Mouse (Mus musculus): ENCODE measurements around the gene Incenp.
"Not testable (repeated sequence)": the region's sequence is repeated elsewhere in the genome, so short reads cannot be mapped to it uniquely, and the experiment has no call there.

Gene Incenp

DNA sequence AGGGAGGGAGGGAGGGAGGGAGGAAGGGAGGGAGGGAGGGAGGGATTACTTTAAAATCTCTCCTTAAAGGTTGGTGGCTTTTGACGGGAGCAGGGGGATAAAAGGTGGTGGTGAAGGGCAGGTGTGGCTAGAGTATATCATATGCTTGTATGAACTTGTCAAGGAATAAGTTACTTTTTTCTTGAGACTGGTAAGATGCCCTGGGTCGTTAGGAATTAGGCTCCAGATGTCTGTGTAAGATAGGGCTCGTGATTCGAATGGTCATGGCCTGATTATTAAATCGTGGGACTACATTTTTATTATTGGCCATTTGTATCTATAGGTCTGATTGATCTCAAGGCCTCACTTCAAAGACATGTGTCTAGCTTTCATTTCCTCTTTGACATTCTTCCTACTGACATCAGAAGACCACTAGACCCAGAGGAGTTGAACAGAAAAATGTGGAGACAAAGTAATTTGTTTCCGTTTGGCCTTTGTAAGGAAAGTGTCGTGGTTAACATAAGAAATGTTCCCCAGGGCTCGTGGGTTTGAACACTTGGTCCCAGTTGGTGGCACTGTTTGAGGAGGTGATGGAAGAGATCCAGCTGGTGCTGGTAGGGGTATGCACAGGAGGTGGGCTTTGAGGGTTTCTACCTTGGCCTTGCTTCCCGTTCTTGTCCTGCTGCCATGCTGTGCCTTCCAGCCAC, 19.0 kb upstream of the Incenp start:
- DNase-seq (ENCODE audit: low read depth), result no peak

DNA sequence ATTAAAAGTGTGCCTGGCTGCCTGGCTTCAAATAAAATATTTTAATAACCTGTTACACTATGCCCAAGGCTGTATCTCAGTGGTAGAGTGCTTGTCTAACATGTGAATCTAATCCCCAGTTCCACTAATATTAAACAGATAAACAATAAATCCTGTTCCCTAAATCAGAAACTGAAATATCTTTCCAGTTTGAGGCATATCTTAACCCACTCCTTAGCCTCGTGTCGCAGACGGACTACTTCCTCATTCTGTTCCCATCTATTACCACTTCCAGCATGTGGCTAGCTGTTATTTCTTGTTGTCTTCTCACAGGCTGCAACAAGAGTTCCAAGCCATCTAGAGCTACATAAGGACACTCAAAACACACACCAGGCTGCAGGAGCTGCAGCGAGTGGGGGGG, 18.4 kb upstream of the Incenp start:
- DNase-seq (ENCODE audit: low read depth), result peak; percentile 76

DNA sequence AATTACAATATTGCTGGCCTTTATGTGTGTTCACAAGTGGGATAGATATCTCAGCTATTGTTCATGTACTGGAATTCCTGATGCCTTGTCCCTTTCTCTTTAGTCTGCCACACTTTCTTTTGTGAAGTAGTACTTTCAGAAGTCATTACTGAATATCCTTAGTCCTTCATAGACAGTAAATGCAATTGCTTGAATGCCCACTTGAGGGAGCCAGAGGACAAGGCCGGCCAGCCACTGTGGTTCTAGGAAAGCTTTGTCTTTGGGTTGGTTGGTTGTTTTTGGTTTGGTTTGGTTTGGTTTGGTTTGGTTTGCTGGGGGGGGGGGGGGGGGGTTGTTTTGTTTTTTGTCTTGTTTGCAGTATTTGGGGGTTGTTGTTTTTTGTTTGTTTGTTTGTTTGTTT, 16.6 kb upstream of the Incenp start:
- peak; percentile 85 for DNase-seq (ENCODE audit: low read depth)

DNA sequence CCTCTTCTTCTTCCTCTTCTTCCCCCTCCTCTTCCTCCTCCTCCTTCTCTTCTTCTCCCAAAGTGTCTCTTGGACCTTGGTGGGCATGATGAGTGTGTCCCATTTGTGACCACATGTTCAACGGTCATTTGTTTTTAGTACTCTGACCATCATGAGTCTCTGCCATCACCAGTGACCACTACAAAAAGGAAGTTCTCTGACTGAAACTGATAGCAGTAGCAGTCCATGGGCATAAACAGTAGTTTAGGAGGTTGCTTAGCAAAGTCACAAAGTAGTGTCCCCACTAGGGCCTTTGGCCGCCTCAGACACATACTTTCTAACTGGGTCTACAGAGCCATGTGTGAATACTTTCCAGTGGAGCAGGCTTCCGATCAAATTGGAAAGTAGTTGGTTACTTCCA, 15.0 kb upstream of the Incenp start:
- DNase-seq (ENCODE audit: low read depth), result peak; percentile 83

DNA sequence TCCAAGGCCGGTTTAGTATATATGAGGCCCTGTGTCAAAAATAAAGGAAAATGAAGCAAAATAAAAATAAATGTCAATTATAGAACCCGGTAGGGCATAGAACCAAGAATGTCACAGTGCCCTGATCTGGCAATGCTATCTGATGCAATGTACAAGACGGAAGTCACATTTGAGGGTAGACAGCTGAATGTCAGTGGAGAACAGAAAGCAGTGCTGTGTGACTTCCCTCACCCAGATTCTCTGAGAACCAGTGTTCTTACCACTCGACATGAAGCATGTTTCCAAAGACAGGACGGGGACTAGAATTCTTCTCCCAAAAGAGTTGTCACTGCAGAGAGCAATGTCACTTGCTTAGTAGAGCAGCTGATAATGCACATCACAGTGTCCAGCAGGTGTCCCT, 14.4 kb upstream of the Incenp start:
- DNase-seq (ENCODE audit: low read depth), result peak; percentile 45

DNA sequence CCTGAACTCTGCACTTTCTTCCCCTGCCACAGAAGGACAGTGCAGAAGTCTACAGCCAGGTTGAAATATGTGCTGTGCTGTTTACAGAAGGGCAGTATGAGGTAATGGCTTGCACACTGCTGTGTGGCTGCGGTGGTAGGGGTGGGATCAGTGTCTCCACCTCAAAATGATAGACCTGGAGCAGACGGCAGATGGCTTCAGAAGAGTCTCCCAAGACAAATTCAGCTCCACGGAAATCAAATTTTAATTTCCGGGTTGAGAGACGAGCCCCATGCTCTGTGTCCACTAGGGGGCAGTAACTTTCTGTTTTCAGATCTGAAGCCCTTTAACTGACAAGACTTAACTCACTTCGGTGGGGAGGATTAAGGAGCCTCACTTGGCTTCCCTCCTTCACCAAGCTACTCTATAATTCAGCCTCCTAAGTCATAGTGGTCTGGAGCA, 12.0 kb upstream of the Incenp start:
- peak; percentile 80 for DNase-seq (ENCODE audit: low read depth)

DNA sequence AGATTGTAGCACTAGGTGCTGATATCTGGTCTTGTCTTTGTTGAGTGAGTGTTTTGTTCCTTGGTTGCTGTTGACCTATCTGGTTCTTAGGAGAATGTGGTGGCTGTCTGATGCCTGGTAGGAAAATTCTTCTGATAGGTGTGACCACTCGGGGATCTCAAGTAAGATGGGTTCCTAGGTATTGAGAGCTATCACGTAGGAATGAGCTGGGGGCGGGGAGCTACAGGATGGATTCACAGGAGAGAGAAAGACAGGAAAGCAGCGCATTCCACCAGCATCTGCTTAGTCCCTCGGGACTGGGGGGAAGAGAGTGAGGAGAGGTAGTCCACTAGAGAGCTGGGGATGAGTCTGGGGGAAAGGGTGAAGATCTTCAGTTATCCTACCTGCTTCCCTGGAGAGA, 10.0 kb upstream of the Incenp start:
- no peak for DNase-seq (ENCODE audit: low read depth)

DNA sequence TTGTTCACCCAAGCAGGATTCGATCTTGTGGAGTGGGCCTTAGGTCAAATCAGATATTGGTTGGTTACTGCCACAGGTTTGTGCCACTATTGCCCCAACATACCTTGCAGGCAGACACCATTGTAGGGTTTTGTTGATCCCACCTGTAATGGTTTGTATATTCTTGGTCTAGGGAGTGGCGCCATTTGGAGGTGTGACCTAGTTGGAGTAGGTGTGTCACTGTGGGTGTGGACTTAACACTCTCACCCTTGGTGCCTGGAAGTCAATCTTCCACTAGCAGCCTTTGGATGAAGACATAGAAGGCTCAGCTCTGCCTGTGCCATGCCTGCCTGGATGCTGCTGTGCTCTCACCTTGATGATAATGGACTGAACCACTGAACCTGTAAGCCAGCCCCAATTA, 1.3 kb upstream of the Incenp start:
- DNase-seq (ENCODE audit: low read depth), result not testable (repeated sequence)

DNA sequence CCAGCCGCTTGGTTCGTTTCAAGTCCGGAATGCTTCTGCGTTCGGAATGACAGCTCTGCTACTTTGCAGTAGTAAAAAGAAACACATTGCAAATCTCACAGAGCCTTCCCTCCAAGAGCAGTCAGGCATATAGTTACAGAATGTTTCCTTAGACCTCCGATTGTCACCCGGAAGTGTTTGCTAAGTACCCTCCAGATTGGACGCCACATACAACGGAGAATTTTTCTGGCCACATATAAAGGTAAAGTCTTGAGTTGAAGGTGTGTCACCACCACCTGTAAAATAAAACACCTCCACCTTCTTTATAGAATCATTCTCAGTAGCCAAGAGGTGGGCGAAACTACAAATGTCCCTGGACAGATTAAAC, 412 bp upstream of the Incenp start:
- DNase-seq (ENCODE audit: low read depth), result no peak

DNA sequence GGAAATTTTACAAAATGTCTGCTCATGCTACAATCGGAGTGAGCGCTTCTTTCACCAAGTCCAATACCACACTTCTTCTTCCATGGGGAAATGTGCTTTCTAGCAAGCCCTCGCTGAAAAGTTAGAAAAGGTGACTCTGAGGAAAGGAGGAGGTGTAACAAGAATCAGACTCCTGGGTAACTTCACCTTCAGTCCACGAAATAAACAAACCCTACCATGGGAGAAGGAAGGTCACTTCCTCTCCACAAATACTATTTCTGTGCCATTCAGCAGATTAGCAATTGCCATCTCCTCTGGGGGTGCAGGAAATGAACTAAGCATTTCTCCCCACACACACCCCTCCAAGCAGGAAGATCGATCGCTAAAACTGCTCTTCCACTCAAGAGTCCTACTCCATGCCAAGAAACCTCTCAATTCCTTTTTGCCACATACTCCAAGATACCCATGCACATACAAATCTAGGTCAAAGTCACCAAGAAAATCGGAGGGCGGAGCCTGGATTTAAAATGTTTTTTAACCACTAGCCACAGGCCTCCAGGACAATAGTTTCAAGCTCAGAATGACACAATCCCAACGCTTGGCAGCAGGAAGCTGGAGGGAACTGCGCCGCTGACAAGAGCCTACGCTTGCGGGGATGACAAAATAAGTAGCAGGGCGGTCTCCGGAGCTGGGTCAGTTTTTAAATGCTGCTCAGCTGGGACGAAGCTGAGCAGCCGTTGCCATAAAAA, 848 bp downstream of the Incenp start:
- peak; percentile 74 for DNase-seq (ENCODE audit: low read depth)

DNA sequence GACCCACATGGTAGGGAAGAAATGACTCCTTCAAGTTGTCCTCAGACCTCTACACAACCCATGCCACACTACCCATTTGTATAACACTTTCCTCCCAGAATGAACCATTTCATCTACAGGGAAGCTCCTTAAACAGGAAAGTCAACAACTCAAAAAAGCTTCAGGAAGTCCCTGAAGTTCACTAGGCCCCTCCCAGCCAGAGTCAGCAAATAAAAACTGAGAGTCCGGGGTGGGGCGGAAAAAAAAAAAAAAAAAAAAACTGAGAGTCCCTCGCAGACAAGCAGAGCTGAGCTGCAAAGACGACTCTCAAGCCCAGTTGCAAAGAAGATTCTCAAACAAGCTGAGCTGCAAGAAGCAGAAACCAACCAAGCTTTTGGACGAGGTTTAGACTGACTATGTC, 3.3 kb downstream of the Incenp start:
- DNase-seq (ENCODE audit: low read depth), result no peak

DNA sequence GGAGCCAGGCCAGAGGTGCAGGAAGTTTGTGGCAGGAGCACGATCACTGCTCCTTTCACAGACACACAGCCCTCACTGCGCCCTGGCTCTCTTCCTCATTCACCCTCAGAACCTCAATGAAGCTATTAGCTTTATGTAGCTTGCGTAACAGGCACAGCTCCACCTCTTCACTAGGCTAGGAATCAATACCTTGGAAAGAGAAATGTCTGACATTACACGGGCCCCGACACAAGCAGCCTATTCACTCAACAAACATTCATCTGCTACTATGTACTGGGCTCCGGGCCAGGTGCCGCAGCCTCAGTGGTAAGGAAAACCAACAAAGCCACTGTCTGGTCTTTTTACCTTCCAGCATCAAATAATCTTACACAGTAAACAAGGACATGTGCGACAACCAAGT, 12.6 kb downstream of the Incenp start:
- DNase-seq (ENCODE audit: low read depth), result no peak

DNA sequence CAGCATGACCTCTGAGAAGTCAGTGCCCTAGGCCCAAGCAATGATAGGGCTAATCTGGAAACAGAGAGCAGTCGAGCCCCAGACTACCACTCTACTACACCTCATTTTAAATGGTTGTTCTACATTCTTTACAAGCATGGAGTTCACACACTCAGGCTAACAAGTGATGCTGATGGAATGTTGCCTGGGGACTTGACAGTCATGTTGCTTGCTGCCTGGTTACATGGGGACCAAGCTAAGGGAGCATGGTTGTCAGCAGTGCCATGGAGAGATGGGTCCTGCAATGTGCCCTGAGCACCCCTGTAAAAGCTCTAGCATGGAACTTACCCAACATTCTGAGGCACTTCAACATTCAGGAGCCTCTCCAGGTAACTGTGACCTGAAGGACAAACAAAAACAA, 13.0 kb downstream of the Incenp start:
- DNase-seq (ENCODE audit: low read depth), result no peak

DNA sequence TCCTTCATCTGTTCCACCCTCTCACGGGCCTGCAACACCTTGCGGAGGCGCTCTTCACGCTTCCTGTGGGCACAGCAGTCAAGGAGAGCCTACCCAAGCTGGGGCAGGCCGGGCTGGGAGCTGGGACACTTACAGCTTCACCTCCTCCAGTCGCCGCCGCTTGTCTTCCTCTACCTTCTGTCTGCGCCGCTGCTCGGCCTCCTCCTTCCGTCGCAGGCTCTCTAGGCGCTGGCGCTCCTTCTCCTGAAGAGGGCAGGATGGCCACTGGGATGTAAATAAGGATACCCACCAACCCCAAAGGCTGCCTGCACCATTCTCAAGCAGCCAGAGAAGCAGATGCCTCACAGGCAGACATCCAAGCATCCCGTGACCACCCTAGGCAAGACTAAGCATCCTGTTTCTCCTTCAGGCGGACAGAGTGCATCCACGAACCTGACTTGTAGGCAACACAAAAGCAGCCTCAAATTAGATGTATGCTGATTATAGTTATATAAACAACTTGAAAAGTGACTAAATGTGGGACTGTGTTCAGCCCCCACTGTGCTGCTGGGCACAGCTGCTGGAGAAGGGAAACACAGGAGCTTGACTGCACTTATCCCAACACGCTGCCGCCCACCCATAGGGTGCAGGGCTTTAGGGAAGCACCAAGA, 21.0 kb downstream of the Incenp start:
- no peak for DNase-seq (ENCODE audit: low read depth)

DNA sequence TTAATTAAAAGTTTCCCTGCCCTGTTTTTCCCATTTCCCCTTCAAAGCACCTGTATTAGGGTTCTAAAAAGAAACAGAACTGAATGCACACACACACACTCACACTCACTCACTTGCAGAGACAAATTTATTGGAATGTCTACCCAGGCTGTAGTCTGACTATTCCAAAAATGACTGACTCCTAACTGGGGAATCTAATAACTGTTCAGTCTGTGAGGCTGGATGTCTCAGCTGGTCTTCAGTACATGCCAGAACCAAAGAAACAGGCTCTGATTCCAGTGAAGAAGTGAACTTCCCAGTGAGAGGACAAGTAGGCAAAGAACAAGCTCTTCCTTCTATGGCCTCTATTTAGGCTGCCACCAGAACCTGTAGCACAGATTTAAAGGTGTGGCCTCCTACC, 33.9 kb downstream of the Incenp start:
- DNase-seq (ENCODE audit: low read depth), result no peak

DNA sequence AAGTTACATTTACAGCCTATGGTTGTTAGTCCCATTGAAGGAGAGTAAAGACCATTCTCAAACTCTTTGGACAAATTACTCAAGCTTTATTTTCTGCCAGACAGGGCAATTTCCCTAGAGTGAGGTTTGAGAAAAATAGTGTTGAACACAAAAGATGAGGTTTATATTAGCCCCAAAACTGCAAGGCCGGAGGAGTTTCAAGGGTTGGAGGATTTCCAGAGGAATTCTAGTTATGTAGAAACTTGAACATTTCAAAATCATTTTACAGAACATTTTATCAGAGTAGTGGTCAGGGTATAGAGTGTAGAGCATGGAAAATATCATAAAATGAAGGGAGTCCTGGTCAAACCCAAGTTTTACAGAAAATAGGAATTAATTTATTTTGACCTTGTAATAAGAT, 34.5 kb downstream of the Incenp start:
- no peak for DNase-seq (ENCODE audit: low read depth)

DNA sequence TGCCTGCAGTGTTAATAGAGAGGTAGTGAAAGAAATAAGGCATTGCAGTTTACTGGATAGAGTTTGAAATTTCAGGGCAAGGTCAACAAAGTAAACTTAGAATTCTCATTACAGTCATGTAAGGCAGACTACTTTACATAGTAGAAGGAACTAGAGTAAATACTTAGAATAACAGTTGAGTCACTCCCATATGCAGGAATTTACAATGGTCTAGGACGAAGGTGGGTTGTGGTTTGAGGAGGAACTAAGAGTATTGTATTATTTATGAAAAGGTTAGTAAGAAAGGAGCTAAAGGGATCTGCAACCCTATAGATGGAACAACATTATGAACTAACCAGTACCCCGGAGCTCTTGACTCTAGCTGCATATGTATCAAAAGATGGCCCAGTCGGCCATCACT, 38.5 kb downstream of the Incenp start:
- not testable (repeated sequence) for DNase-seq (ENCODE audit: low read depth)

DNA sequence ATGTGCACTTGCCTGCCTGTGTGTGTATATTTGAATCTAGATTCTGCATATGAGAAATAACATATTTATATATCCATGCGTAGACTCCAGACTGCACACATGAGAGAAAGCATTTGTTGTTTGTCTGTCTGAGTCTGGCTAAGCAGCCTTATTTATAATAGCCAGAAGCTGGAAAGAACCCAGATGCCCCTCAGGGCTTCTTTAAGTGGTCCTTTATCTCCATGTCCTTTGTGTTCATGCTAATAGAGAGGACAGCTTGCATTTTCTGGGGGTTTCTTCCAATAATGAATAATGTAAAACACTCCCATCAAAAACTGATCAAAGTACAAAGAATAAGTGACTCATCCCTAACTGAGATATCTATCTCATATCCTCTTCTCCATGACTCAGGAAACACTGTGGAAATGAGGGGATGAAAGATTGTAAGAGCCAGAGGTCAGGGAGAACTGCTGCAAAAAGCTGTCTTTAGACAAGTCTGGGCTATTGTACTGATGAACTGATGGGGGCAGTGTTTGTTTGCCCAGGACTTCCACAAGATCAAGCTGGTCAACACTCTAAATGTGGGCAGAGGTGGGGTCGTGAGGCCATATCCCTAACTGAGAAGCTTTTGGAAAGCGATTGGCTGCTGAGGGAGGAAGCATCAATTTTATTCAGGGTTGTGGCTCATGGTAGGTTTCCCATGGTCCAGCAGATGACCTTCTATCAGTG, 49.8 kb downstream of the Incenp start:
- peak; percentile 36 for DNase-seq (ENCODE audit: low read depth)

DNA sequence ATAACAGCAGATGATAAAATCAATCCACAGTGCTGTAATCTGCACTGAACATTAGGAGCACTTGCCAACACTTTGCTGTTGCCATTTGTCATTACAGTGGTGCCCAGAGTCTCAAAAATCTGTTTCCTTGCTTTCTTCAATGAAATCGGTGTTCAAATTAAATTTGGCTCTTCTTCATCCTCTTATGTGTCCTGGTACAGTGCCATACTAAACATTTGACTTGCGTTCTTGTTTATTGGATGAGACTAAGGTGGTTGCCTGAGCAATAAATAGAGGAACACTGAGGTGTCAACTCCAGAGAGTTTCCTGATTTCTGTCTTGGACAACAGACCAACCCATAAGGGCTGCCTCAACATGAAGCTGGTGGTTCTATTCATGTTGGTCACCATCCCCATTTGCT, 52.1 kb downstream of the Incenp start, which contains the start of gene Scgb2a2:
Gene Scgb2a2, plus strand, starts transcription at position 301 of the 400 bp plus-strand sequence.
- DNase-seq (ENCODE audit: low read depth), result no peak

DNA sequence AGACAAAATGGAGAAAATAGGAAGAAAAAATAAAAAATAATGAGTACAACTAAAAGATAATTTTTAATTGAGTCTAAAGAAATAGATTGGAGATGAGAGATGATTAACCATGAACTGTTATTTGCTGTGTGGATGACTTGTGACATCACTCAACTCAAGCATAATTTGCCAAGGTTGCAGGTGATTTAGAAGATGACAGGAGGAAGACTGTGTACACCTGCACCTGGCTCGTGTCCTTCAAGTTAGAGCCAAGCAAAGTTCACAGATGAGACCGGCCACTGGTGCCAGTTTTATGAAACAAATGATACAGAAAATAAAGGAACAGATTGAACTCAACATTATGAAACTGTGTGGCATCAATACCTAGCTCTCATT, 62.0 kb downstream of the Incenp start:
- no peak for DNase-seq (ENCODE audit: low read depth)

DNA sequence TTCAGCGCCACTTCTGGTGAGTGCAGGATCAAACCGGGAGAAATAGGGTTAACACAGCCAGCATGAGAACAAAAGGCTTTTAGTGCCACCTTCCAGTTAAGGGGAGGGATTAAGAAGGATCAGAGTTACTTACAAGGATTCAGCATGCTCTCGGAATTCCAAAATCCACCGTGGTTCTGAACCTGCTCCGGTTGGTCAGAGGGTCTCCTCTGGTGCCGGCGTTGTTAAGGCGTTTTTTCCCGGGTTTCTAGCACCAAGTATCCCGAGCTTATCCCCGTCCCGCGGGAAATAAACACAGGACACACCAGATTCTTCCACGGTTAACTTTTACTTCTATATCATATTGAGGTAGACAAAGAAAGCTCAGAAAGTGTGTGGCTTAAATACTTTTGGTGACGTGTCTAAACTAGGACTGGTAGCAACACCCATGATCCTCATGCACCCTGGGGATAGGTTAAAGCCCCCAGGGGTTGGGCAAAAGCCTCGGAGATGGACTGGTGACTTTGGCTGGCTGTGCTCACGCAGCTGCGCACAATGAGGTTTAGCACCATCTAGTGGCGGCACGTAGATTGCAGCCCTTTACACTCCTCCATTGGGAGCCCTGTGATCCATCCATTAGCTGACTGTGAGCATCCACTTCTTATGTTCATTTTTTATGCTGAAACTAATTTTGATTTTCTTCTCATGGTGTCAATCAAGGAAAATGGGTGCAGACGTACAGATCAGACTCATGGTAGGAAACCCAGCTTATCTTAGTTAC, 62.6 kb downstream of the Incenp start:
- peak; percentile 4 for DNase-seq (ENCODE audit: low read depth)

All from 416B (cell line).